Mouse (Mus musculus) heart, postnatal 0 days (tissue): ENCODE measurements around the gene Skint6. TPM values are rescaled to one million over a fixed set of nuclear protein-coding genes. Genes with fewer than 3 reads are reported as not detected.
"Not testable (repeated sequence)": the region's sequence is repeated elsewhere in the genome, so short reads cannot be mapped to it uniquely, and the experiment has no call there.

Experiments used
- ATAC-seq: fragments of 200-750 bp; cut with Nextera tagmentation; 2 replicates; pipeline ENCODE4 v1.8.0; 2017; ENCODE audit warnings: low read depth, moderate number of reproducible peaks, moderate library complexity; ENCODE audit not compliant: insufficient read depth
- DNase-seq: peaks from one replicate; pipeline ENCODE4 v3.0.0-alpha.2; 2016; ENCODE audit warnings: low spot score
- H3K27ac ChIP-seq: fragments of 300-500 bp; sonication (generic); 2 replicates; pipeline ENCODE4 v1.5.1; 2014; ENCODE audit warnings: low read depth, mild to moderate bottlenecking
- H3K27me3 ChIP-seq: fragments of 300-500 bp; sonication (generic); 2 replicates; pipeline ENCODE4 v1.6.1; 2014; ENCODE audit warnings: low read length, mixed read lengths; ENCODE audit not compliant: control insufficient read depth, insufficient read depth
- H3K36me3 ChIP-seq: fragments of 300-500 bp; sonication (generic); replicated peaks from 2 replicates; pipeline ENCODE4 v1.6.1; 2014; ENCODE audit warnings: low read length, mixed read lengths; ENCODE audit not compliant: control insufficient read depth, insufficient read depth
- H3K4me1 ChIP-seq: fragments of 300-500 bp; sonication (generic); 2 replicates; pipeline ENCODE4 v1.6.1; 2014; ENCODE audit warnings: antibody characterized with exemption; ENCODE audit not compliant: control insufficient read depth, insufficient read depth
- H3K4me2 ChIP-seq: fragments of 300-500 bp; sonication (generic); 2 replicates; pipeline ENCODE4 v1.6.1; 2014; ENCODE audit warnings: low read depth, mild to moderate bottlenecking, low read length, moderate library complexity
- H3K4me3 ChIP-seq: fragments of 300-500 bp; sonication (generic); 2 replicates; pipeline ENCODE4 v1.5.1; 2014; ENCODE audit warnings: low read depth, low read length
- H3K9ac ChIP-seq: fragments of 300-500 bp; sonication (generic); replicated peaks from 2 replicates; pipeline ENCODE4 v1.6.1; 2014; ENCODE audit warnings: low read depth, low read length, mixed read lengths
- H3K9me3 ChIP-seq: fragments of 300-500 bp; sonication (generic); replicated peaks from 2 replicates; pipeline ENCODE4 v1.6.1; 2016; ENCODE audit warnings: low read length; ENCODE audit not compliant: control insufficient read depth
- CTCF ChIP-seq: IDR thresholded peaks from 2 replicates; pipeline ENCODE4 v1.5.1; 2016; ENCODE audit warnings: antibody characterized with exemption, control low read depth, low read depth
- EP300 ChIP-seq: IDR thresholded peaks from 2 replicates; pipeline ENCODE4 v1.6.1; 2016; ENCODE audit warnings: antibody characterized with exemption, low read depth
- WGBS: fragments of 180-500 bp; shearing (Covaris S2); extraction: QIAGEN DNeasy Blood & Tissue Kit; methylation state at CpG from one replicate; pipeline ENCODE4 v1.1.7; 2014; 5-methylcytosine and 5-hydroxymethylcytosine counted together
- polyA plus RNA-seq: library from polyadenylated mRNA; unstranded; fragments of >200 nt; fragmentation: Nextera tagmentation; extraction: Ambion mirVana; gene quantifications from 2 replicates; pipeline ENCODE4 v1.2.1, GENCODE M21; 2015
- total RNA-seq: library from RNA; depleted of rRNA; stranded (reverse); fragments of >200 nt; gene quantifications from 2 replicates; pipeline ENCODE4 v1.2.3, GENCODE M21; 2014; ENCODE audit warnings: low replicate concordance; rRNA removed

Gene Skint6
- not detected in 2 replicates for total RNA-seq
- not detected in 2 replicates for polyA plus RNA-seq

DNA sequence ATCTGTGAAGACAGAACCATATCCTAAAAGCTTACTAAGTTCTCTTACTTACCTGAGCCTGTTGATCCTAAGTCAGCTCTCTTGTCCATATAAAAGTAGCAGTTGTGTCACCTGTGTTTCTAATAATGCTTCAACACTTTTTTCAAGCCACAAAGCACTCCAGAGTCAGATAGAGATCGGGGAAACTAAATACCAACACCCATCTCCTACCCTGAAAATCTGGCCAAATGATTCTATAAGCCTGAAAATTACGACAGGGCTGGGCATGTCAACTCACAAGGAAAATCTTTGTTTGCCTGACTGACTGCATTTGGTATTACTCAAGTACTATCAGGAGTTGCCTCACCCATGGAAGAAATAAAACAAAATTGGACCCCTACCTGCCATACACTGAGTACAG is at the start of gene Skint6:
TSS of gene Skint6 (minus strand) at position 101 of the 400 bp plus-strand sequence.
- no peak for ATAC-seq

DNA sequence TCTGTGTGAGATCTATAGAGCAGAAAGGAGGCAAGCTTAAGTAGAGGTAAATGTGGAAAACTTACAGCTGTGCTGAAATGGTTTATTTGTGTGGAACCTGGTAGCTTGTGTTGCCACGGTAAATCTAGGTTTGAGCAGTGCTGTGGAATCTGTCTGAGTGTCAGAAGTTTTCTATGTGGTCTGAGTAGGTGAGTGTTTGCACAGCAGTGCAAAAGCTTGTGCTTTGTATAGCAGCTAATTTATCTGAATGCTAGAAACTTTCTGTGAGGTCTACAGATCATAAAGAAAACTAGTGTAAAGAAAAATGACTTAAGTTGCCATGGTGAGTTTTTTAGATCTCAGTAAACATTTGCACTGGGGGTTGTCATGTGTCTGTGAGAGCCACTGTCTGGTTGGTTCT is 34.1 kb upstream of the Skint6 start:
- no peak overlapping the region for H3K4me2 ChIP-seq
- TF ChIP-seq EP300 = no peak
- no peak for TF ChIP-seq CTCF
- no peaks in the 10 kb centered on the region for H3K4me1 ChIP-seq
- 0 out of 2 replicates have a peak, but pooled peaks cover 9% of the 10 kb centered on the region for H3K9me3 ChIP-seq
- WGBS = 85% methylated on average over 1 of the region's 1 CpGs
- no peak for DNase-seq
- no peak overlapping the region for H3K27ac ChIP-seq
- no peak for ATAC-seq
- H3K36me3 ChIP-seq = no peaks in the 10 kb centered on the region
- H3K9ac ChIP-seq = no peak overlapping the region
- H3K27me3 ChIP-seq = no peaks in the 10 kb centered on the region
- no peak overlapping the region for H3K4me3 ChIP-seq

More for the DNA sequence above, at the start of gene Skint6:
- no peaks in the 10 kb centered on the region for H3K27me3 ChIP-seq
- H3K36me3 ChIP-seq = no peaks in the 10 kb centered on the region
- no peak for DNase-seq
- no peak within 1 kb of the TSS for H3K4me2 ChIP-seq
- H3K4me3 ChIP-seq = no peak within 1 kb of the TSS
- no peak within 1 kb of the TSS for H3K9ac ChIP-seq
- H3K9me3 ChIP-seq = peaks cover 8% of the 10 kb centered on the region; the same call in 1 of the 2 replicates
- no peaks in the 10 kb centered on the region for H3K4me1 ChIP-seq
- WGBS = 29% methylated on average over 2 of the region's 2 CpGs
- no peak within 1 kb of the TSS for H3K27ac ChIP-seq
- TF ChIP-seq CTCF = no peak
- no peak for TF ChIP-seq EP300

DNA sequence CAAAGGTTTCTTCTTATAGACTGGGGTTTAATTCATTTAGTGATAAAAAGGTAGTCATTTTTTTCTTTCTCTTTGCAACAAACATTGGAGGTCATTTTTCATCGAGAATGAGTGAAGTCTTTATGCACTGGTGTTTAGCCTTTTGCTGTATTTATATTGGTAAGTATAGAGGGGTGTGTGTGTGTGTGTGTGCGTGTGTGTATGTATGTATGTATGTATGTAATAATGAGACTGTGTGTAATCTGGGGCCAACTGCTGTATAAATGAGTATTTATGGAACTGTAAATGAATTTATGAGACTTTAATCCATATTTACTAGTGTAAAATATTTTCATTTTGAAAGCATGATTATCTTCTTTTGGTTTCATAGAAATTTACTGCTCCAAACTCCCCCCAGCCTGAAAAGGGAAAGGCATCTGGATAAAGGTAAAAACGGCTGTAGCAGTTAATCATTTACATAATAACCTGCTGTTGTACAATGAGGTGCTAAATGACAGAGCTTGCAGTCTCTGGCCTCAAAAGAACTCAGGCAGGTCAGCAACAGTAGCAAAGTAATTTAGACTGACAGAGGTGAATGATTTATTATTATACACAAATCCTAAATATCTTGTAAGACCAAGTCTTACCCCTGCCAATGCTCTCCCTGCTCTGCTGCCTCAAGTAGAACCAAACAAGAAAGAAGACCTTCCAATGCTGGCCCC is 15.2 kb upstream of the Skint6 start:
- no peak overlapping the region for H3K4me3 ChIP-seq
- no peak overlapping the region for H3K27ac ChIP-seq
- H3K4me2 ChIP-seq = no peak overlapping the region
- no peaks in the 10 kb centered on the region for H3K9me3 ChIP-seq
- H3K36me3 ChIP-seq = no peaks in the 10 kb centered on the region
- DNase-seq (no peak), ATAC-seq (no peak)
- no peaks in the 10 kb centered on the region for H3K27me3 ChIP-seq
- no peaks in the 10 kb centered on the region for H3K4me1 ChIP-seq
- WGBS = 45% methylated on average over 3 of the region's 3 CpGs
- no peak for TF ChIP-seq EP300
- TF ChIP-seq CTCF = no peak
- H3K9ac ChIP-seq = no peak overlapping the region

DNA sequence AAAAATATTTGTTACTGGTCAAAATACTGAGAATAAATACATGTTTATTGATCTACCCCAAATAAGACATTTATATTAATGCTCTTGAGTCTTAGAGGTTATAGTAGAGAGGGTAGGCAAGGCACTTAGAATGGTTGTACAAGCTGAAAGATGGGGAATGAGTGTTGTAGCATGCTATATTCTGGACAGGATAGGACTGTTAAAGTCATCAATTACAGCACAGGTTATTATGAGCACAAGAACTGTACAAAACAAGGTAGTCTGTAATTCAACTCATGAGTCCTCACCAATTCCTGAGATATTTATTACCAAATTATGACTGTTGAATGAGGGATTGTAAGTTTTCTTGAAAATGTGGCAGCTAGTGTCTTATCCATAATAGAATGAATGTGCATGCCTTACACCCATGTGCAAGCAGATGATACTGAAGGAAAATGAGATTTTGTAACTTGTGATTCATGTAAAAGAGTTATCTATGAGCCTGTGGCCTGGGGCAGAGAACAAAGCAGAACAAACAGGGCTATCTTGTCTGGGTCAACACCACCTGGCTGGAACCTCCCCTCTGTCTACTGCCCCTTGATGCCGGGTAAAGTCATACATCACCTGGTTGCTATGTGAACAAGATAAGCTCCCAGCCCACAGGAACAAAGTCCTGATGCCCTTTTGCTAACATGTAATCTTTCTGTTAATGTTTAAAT is 23.3 kb downstream of the Skint6 start:
- Histone ChIP-seq H3K9me3 (no peaks in the 10 kb centered on the region; the same call in 1 of the 2 replicates), H3K4me3 (no peak overlapping the region), H3K4me2 (no peak overlapping the region), H3K27ac (no peak overlapping the region), H3K36me3 (no peaks in the 10 kb centered on the region), H3K4me1 (no peaks in the 10 kb centered on the region), H3K27me3 (no peaks in the 10 kb centered on the region), H3K9ac (no peak overlapping the region)
- ATAC-seq (no peak), DNase-seq (no peak)
- TF ChIP-seq EP300 = no peak
- TF ChIP-seq CTCF = no peak
- 89% methylated on average over 1 of the region's 1 CpGs for WGBS

- H3K4me1 ChIP-seq = no peaks in the 10 kb centered on the region
- no peaks in the 10 kb centered on the region for H3K9me3 ChIP-seq
- H3K9ac ChIP-seq = no peak overlapping the region
- ATAC-seq = no peak
- TF ChIP-seq EP300 (no peak), CTCF (no peak)
- DNase-seq = no peak
- H3K4me3 ChIP-seq = no peak overlapping the region
- H3K27ac ChIP-seq = no peak overlapping the region
- no peak overlapping the region for H3K4me2 ChIP-seq
- no peaks in the 10 kb centered on the region for H3K36me3 ChIP-seq
- no peaks in the 10 kb centered on the region for H3K27me3 ChIP-seq
Observed at GRCm38 (mm10) chr4:113245808-113246207, 41.0 kb downstream of the Skint6 start.

DNA sequence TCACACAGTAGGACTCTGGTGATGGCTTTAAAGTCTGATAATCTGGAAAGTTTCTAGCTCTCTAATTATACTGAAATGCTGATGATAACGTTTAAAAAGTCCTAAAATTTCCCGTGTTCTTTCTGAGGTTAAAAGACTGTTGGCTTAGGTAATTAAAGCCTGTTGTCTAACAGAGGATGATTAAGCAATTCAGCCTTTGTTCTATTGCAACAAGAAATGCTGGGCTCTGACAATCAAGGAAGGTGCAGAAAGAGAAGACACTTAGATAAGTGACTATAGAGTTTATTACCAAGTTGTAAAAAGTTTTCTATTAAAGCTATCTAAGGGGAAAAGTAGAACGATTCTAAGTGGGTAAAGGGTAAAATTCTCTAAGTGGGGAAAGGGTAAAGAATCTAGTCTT is 219.2 kb downstream of the Skint6 start:
- TF ChIP-seq EP300 = no peak
- no peak for TF ChIP-seq CTCF
- Histone ChIP-seq H3K4me3 (no peak overlapping the region), H3K27ac (no peak overlapping the region), H3K9ac (no peak overlapping the region), H3K4me1 (no peaks in the 10 kb centered on the region), H3K36me3 (no peaks in the 10 kb centered on the region), H3K27me3 (no peaks in the 10 kb centered on the region), H3K9me3 (no peaks in the 10 kb centered on the region), H3K4me2 (no peak overlapping the region)
- no peak for DNase-seq
- no peak for ATAC-seq
- 42% methylated on average over 3 of the region's 3 CpGs for WGBS

DNA sequence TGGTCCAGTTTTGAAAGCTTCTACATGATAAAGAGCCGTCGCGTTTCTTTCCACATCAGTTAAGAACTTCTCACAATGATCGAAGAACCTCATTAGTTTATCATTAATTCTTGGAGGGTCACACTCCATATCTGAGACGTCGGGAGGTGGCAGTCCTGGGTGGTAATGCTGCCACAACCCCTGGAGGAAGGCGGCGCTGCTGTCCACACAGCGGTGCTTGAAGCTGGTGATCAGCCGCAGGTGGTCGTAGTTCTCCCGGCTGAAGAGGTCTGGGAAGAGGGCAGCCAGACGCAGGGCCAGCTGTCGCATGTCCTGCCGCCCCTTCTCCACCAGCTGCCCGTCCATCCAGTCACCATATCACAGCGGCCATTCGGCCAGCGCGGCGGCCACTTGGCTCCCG is 307.6 kb downstream of the Skint6 start:
- not testable (repeated sequence) for H3K9me3 ChIP-seq, H3K36me3 ChIP-seq, H3K9ac ChIP-seq, DNase-seq, H3K4me2 ChIP-seq, H3K27ac ChIP-seq, ATAC-seq, H3K4me3 ChIP-seq, H3K27me3 ChIP-seq, H3K4me1 ChIP-seq
- 28% methylated on average over 22 of the region's 22 CpGs for WGBS
